Mouse (Mus musculus) central nervous system, embryonic 11.5 days (tissue): Measurements from ENCODE around the gene Nes. TPM values are rescaled to one million over a fixed set of nuclear protein-coding genes. Genes with fewer than 3 reads are reported as not detected.

ENCODE experiments used
- polyA plus RNA-seq: library from polyadenylated mRNA; depleted of rRNA; stranded (reverse); fragments of >200 nt; gene quantifications from 2 replicates; pipeline ENCODE4 v1.2.3, GENCODE M21; 2012; rRNA removed

Nes gene
- polyA plus RNA-seq = 85.7 and 264 TPM in 2 replicates

GRCm38 (mm10) chr3:87970939-87971488 is at the start of gene Nes:
Gene Nes, plus strand, starts transcription at chr3:87971078.

GRCm38 (mm10) chr3:87930078-87930795 is 40.6 kb upstream of the Nes start, which contains the start of the genes Isg20l2 and Rrnad1:
Gene Isg20l2, plus strand, starts transcription at chr3:87930314.
Gene Rrnad1, minus strand, starts transcription at chr3:87930717.

GRCm38 (mm10) chr3:87948378-87949265 is 22.3 kb upstream of the Nes start, which contains the start of gene Crabp2:
Gene Crabp2, plus strand, starts transcription at chr3:87948666.

DNA sequence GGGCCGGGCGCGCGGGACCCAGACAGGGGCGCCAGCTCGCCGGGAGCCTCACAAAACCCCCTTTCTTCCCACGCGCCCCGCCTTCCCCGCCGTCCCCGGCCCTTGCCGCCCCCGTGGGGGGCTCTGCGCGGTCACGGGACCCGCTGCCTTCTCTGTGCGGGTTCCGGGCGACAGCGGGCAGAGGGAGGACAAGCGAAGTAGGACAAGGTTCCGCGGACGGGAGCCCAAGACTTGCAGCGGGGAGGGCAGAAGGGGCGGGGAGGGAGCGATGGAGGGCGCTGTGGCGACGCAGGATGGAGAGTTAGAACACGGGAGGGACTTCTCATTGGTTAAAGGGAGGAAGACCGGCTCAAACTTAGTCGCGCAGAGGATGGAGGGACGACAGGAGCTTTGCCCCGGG is 29.3 kb downstream of the Nes start, which contains the start of gene Bcan:
TSS of gene Bcan (minus strand) at position 50 of the 400 bp plus-strand sequence.

DNA sequence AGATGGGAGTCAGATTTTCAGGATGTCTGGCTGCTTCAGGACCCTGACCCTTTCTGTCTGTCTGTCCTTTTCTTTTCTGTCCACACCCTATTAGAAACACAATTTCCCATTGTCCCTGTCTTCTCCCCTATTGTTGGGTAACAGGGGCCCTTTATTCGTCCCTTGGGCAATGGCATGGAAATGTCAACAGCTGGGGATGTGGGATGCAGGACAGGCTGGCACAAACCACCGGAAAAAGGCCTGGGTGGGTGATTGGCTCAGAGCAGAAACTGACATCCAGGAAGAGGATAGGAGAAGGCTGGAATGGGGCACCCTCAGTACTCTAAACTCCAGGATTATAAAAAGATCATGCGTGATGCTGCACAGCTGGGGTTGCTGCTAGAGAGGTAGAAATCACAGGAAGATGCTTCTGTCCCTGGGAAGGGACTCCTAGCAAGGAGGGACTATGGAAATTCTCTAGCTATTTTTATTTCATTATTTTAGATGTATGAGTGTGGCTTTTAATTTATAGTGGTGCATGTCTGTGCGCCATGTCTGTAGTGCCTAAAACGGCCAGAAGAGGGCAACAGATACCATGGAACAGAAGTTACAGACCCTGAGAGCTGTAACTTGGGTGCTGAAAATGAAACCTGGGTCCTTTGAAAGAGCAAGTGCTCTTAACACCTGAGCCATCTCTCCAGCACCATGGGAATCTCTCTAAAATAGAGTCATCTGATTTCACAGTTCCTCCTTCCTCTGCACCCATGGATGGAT is 56.7 kb downstream of the Nes start, which contains the start of gene Hapln2:
TSS of gene Hapln2 (minus strand) at position 150 of the 753 bp plus-strand sequence.

Other genes starting within 250 kb of the Nes start
- 0.40 and 0.42 TPM in 2 replicates for gene Lrrc71, start 222.5 kb upstream of the Nes start, polyA plus RNA-seq
- gene Ntrk1, start 175.9 kb upstream of the Nes start, polyA plus RNA-seq = 4.3 and 7.1 TPM in 2 replicates
- 1.1 and 1.8 TPM in 2 replicates for gene Insrr, start 174.1 kb upstream of the Nes start, polyA plus RNA-seq
- gene Pear1, start 146.8 kb upstream of the Nes start, polyA plus RNA-seq = 12.5 and 18.4 TPM in 2 replicates
- 0.02 TPM in 1 of 2 replicates, not detected in the other for gene Sh2d2a, start 124.3 kb upstream of the Nes start, polyA plus RNA-seq
- 55.2 and 62.6 TPM in 2 replicates for gene Prcc, start 85.5 kb upstream of the Nes start, polyA plus RNA-seq
- 241 and 830 TPM in 2 replicates for gene Hdgf, start 64.8 kb upstream of the Nes start, polyA plus RNA-seq
- 127 and 138 TPM in 2 replicates for gene Mrpl24, start 51.6 kb upstream of the Nes start, polyA plus RNA-seq
- 36.5 and 49.1 TPM in 2 replicates for gene Isg20l2, start 40.8 kb upstream of the Nes start, polyA plus RNA-seq
- 39.7 and 44.0 TPM in 2 replicates for gene Rrnad1, start 40.4 kb upstream of the Nes start, polyA plus RNA-seq
- gene Crabp2, start 22.4 kb upstream of the Nes start, polyA plus RNA-seq = 308 and 462 TPM in 2 replicates
- gene Bcan, start 29.2 kb downstream of the Nes start, polyA plus RNA-seq = 0.38 and 0.47 TPM in 2 replicates
- 0.24 and 0.36 TPM in 2 replicates for gene Hapln2, start 56.5 kb downstream of the Nes start, polyA plus RNA-seq
- 22.8 and 45.2 TPM in 2 replicates for gene Gpatch4, start 72.0 kb downstream of the Nes start, polyA plus RNA-seq
- gene Naxe, start 87.4 kb downstream of the Nes start, polyA plus RNA-seq = 59.9 and 77.1 TPM in 2 replicates
- not detected in 2 replicates for gene Ttc24, start 107.2 kb downstream of the Nes start, polyA plus RNA-seq
- 23.1 and 28.6 TPM in 2 replicates for gene Iqgap3, start 110.9 kb downstream of the Nes start, polyA plus RNA-seq
- 22.3 and 32.4 TPM in 2 replicates for gene Mef2d, start 171.3 kb downstream of the Nes start, polyA plus RNA-seq